Mouse (Mus musculus) heart, embryonic 15.5 days (tissue): Measurements from ENCODE around the gene Phf21a. TPM values are rescaled to one million over a fixed set of nuclear protein-coding genes. Genes with fewer than 3 reads are reported as not detected.

ENCODE experiments used
- ATAC-seq: fragments of 200-750 bp; cut with Nextera tagmentation; replicated peaks from 2 replicates; pipeline ENCODE4 v1.8.0; 2017; ENCODE audit warnings: low read depth, moderate TSS enrichment; ENCODE audit not compliant: insufficient number of reproducible peaks, insufficient read depth, low FRiP score
- H3K27ac ChIP-seq: fragments of 300-500 bp; sonication (generic); 2 replicates; pipeline ENCODE4 v1.5.1; 2015; ENCODE audit warnings: mild to moderate bottlenecking, inconsistent platforms
- H3K27me3 ChIP-seq: fragments of 300-500 bp; sonication (generic); 2 replicates; pipeline ENCODE4 v1.6.1; 2015; ENCODE audit warnings: inconsistent platforms
- H3K36me3 ChIP-seq: fragments of 300-500 bp; sonication (generic); 2 replicates; pipeline ENCODE4 v1.6.1; 2015; ENCODE audit warnings: mild to moderate bottlenecking, inconsistent platforms
- H3K4me1 ChIP-seq: fragments of 300-500 bp; sonication (generic); replicated peaks from 2 replicates; pipeline ENCODE4 v1.6.1; 2015; ENCODE audit warnings: inconsistent platforms
- H3K4me2 ChIP-seq: fragments of 300-500 bp; sonication (generic); 2 replicates; pipeline ENCODE4 v1.6.1; 2015; ENCODE audit warnings: inconsistent platforms, mild to moderate bottlenecking, moderate library complexity
- H3K4me3 ChIP-seq: fragments of 300-500 bp; sonication (generic); 2 replicates; pipeline ENCODE4 v1.5.1; 2015; ENCODE audit warnings: mild to moderate bottlenecking, inconsistent platforms
- H3K9ac ChIP-seq: fragments of 300-500 bp; sonication (generic); 2 replicates; pipeline ENCODE4 v1.6.1; 2015; ENCODE audit warnings: mild to moderate bottlenecking, inconsistent platforms
- H3K9me3 ChIP-seq: fragments of 300-500 bp; sonication (generic); replicated peaks from 2 replicates; pipeline ENCODE4 v1.6.1; 2016; ENCODE audit warnings: inconsistent platforms
- WGBS: fragments of 180-500 bp; shearing (Covaris S2); methylation state at CpG from one replicate; pipeline ENCODE4 v1.1.7; 2015; ENCODE audit warnings: mixed read lengths; 5-methylcytosine and 5-hydroxymethylcytosine counted together
- polyA plus RNA-seq: library from polyadenylated mRNA; unstranded; fragments of >200 nt; fragmentation: Nextera tagmentation; extraction: Ambion mirVana; gene quantifications from 2 replicates; pipeline ENCODE4 v1.2.1, GENCODE M21; 2015

The Phf21a gene
- polyA plus RNA-seq = 15.0 and 21.6 TPM in 2 replicates

DNA sequence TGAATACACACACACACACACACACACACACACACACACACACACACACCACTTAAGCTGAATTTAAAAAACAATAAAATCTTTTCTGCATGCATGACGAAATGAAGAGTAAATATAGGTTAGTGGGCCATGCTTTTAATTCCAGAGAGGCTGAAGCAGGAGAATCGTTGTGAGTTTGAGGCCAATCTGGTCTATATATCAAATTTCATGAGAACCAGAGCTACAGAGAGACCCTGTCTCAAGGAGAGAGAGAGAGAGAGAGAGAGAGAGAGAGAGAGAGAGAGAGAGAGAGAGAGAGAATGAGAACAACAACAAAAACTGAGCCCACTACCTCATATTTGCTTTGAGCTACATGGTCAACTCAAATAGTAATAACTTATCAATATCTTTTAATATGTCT lies at the start of gene Phf21a:
Gene Phf21a, plus strand, starts transcription at position 301 of the 400 bp plus-strand sequence.
- ATAC-seq = no peak
- WGBS = 68% methylated on average over 2 of the region's 2 CpGs
- Histone ChIP-seq H3K4me3 (no peak within 1 kb of the TSS), H3K9ac (no peak within 1 kb of the TSS), H3K4me1 (no peaks in the 10 kb centered on the region), H3K36me3 (no peaks in the 10 kb centered on the region), H3K27ac (no peak within 1 kb of the TSS), H3K9me3 (no peaks in the 10 kb centered on the region), H3K27me3 (no peaks in the 10 kb centered on the region), H3K4me2 (no peak within 1 kb of the TSS)

DNA sequence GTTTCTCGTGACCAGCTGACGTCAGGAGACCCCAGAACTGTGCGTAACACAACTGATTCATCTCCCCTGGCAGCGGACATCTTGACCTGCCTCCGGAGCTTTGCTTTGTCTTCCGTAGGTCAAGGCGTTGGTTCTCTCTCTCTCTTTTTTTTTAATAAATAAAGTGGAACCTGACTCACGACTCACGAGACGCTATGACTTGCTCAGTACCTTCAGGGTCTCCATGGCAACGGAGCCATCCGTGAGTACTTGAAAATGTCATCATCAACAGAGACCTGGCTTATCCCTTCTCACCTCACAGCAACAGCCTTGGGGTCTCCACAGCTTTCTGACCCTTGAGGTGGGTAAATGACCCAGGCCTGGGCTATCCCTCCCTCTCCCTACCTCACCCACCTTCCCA lies 49.6 kb upstream of the Phf21a start:
- peaks cover 7% of the 10 kb centered on the region for H3K4me1 ChIP-seq
- no peak overlapping the region for H3K27ac ChIP-seq
- 87% methylated on average over 12 of the region's 12 CpGs for WGBS
- H3K36me3 ChIP-seq = no peaks in the 10 kb centered on the region
- H3K4me2 ChIP-seq = no peak overlapping the region
- ATAC-seq = no peak
- no peak overlapping the region for H3K4me3 ChIP-seq
- no peak overlapping the region for H3K9ac ChIP-seq
- no peaks in the 10 kb centered on the region for H3K9me3 ChIP-seq
- H3K27me3 ChIP-seq = peaks cover 4% of the 10 kb centered on the region

DNA sequence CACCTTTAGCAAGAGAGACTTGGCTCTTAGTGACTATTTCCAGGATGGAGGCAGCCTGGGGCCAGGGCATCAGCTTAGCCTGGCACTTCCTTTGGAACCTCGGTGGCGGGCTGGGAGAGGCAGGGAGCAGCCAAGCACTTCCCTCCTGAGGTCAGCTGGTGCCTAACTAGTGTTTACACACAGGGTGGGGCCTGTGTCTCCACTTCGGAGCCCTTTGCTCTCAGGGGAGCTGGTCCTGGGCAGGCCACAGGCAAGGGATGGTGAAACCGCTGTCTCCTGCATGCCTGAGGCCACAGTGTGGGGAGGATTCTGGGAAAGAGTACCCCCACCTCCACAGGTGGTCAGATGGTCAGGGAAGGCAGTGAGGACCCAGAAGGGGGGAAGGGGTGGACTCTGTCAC lies 45.3 kb upstream of the Phf21a start:
- ATAC-seq = no peak
- WGBS = 27% methylated on average over 4 of the region's 4 CpGs
- H3K9me3 ChIP-seq = no peaks in the 10 kb centered on the region
- no peaks in the 10 kb centered on the region for H3K36me3 ChIP-seq
- peaks cover 10% of the 10 kb centered on the region for H3K27me3 ChIP-seq
- no peak overlapping the region for H3K9ac ChIP-seq
- H3K27ac ChIP-seq = no peak overlapping the region
- no peak overlapping the region for H3K4me2 ChIP-seq
- no peak overlapping the region for H3K4me3 ChIP-seq
- peaks cover 2% of the 10 kb centered on the region for H3K4me1 ChIP-seq

DNA sequence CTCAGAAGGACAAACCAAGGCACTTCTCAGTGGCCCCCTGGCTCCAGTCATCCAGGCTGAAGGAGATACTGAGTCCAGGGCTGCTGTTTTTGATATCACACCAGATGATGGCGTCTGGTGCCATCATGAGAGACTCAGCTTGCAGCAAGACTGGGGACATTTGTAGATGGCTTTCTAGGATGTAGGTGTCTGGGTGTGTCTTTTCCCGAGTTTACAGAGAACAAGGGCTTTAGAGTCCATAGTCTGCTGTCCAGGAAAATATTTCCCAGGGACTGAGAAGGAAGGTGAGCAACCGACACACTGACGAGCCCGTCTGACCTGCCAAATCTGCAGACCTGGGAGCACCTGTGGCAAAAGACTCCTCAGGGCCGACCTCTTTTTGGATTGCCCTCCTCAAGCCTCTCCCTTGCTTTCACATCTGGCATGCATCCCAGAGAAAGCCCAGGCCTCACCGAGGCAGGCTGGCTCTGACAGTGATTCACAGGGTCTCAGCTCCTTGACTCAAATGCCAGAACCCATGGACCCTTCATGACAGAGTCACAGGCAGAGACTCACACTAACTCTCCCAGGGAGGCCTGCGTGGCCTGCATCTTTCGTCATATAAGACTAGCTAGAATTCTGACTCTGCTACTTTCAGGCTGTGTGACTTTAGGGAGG lies 44.8 kb upstream of the Phf21a start:
- no peak overlapping the region for H3K9ac ChIP-seq
- peaks cover 10% of the 10 kb centered on the region for H3K27me3 ChIP-seq
- no peaks in the 10 kb centered on the region for H3K36me3 ChIP-seq
- WGBS = 59% methylated on average over 9 of the region's 9 CpGs
- H3K4me2 ChIP-seq = no peak overlapping the region
- H3K4me3 ChIP-seq = no peak overlapping the region
- no peaks in the 10 kb centered on the region for H3K4me1 ChIP-seq
- H3K9me3 ChIP-seq = no peaks in the 10 kb centered on the region
- H3K27ac ChIP-seq = no peak overlapping the region
- no peak for ATAC-seq

DNA sequence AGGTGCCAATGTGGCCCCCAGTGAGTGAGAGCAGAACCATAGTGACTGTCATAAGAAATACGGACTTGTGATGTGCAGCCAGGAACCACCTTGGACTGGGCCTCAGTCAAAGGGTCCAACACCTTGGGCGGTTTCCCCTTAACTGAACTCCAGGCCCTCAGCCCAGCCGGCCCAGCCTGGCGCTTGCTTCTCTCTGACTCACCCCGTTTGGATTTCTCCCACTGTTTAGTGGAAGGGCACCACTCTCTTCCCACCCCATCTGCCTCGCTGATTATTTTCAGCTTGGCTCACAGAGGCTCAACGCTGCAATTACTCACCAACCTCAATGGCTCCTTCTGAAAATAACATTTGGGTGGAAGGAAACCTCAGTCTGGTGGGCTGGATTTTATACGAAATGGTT lies 40.7 kb upstream of the Phf21a start:
- ATAC-seq = no peak
- H3K36me3 ChIP-seq = no peaks in the 10 kb centered on the region
- 69% methylated on average over 8 of the region's 8 CpGs for WGBS
- H3K9ac ChIP-seq = no peak overlapping the region
- H3K27ac ChIP-seq = no peak overlapping the region
- H3K9me3 ChIP-seq = no peaks in the 10 kb centered on the region
- H3K27me3 ChIP-seq = peaks cover 22% of the 10 kb centered on the region
- no peak overlapping the region for H3K4me3 ChIP-seq
- H3K4me2 ChIP-seq = no peak overlapping the region
- H3K4me1 ChIP-seq = peaks cover 12% of the 10 kb centered on the region

DNA sequence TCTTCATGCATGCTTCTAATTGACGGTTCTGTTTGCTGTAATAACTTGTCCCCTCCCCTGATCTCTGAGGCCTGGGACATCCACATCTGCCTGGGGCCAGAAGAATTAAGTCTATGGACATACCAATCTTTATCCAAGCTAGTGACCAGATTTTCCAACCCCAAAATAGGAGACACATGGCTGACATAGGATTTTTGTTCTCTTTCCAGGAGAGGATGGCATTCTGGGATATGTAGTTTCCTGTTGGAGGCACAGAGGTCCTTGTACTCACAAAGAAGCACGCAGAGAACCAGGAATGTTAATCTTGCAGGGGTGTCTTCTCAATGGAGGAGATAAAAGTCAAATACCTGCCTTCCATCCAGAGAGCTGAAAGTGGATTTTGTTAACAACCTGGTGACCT lies 40.2 kb upstream of the Phf21a start:
- WGBS = 47% methylated on average over 2 of the region's 2 CpGs
- Histone ChIP-seq H3K36me3 (no peaks in the 10 kb centered on the region), H3K4me3 (no peak overlapping the region), H3K27ac (no peak overlapping the region), H3K9me3 (no peaks in the 10 kb centered on the region), H3K4me1 (peaks cover 12% of the 10 kb centered on the region), H3K27me3 (peaks cover 20% of the 10 kb centered on the region), H3K9ac (no peak overlapping the region), H3K4me2 (no peak overlapping the region)
- ATAC-seq = no peak

DNA sequence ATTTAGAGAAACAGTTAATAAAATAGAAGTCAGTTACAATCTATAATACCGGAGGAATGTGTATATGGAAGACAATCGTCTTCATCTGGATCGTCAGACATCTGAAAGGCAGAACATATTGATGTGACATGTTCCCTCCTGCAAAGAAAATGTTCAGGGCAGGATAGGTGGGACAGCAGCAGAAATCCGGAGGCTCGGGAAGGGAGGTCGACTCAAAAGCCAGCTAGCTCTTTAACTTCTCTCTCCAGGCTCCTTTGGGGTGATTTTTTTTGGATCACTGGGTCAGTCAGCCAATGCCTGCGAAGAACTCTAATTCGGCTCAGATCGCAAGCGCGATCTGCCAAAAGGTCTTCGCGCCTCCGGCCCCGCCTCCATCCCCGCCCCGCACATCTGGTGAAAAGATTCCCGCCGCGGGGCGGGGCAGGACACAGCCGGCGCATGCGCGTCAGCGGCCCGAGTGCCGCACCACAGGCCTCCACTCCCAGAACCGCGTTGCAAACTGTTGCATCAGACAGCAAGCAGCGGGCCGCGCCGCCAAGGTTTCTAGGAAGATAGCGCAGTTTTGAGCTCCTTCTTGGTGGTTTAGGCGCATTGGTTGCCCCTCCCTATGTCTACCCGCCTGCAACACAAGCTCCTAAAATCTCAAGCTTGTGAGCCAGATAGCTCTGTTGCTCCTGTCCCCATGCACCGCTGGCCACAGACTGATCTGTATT lies 37.7 kb upstream of the Phf21a start:
- ATAC-seq = peak; percentile 66; the same call in 1 of the 2 replicates
- Histone ChIP-seq H3K27me3 (peaks cover 28% of the 10 kb centered on the region), H3K4me3 (peak overlapping the region; percentile 44)

DNA sequence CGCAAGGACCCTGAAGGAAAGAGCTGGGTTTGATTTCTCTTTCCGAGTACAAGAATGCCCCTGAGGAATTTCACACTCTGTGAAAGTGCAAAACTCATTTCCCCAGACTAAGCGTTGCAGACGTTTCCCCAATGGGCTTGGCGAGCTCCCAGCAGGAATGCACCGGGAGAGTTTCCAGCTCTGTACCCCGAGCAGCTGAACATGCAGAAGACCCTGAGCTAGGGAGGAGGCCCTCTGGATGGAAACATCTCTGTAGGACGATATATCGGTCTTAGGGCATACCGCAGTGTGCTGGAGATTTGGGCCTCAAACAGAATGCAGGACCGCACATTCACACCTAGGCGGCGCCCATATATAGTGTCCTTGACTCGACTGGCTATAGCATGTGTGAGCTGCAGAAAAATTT lies 37.1 kb upstream of the Phf21a start:
- Histone ChIP-seq H3K27ac (peak overlapping the region; percentile 75), H3K4me1 (peaks cover 32% of the 10 kb centered on the region), H3K4me3 (peak overlapping the region; percentile 44), H3K36me3 (no peaks in the 10 kb centered on the region), H3K27me3 (peaks cover 30% of the 10 kb centered on the region), H3K4me2 (peak overlapping the region; percentile 87), H3K9ac (peak overlapping the region; percentile 39), H3K9me3 (no peaks in the 10 kb centered on the region)
- peak; percentile 44; the same call in 1 of the 2 replicates for ATAC-seq
- WGBS = 2% methylated on average over 14 of the region's 14 CpGs

More for the DNA sequence above, 37.7 kb upstream of the Phf21a start:
- WGBS = 4% methylated on average over 38 of the region's 38 CpGs
- Histone ChIP-seq H3K36me3 (no peaks in the 10 kb centered on the region), H3K9ac (peak overlapping the region; percentile 39), H3K4me1 (peaks cover 31% of the 10 kb centered on the region), H3K4me2 (peak overlapping the region; percentile 87), H3K27ac (peak overlapping the region; percentile 75), H3K9me3 (no peaks in the 10 kb centered on the region)

DNA sequence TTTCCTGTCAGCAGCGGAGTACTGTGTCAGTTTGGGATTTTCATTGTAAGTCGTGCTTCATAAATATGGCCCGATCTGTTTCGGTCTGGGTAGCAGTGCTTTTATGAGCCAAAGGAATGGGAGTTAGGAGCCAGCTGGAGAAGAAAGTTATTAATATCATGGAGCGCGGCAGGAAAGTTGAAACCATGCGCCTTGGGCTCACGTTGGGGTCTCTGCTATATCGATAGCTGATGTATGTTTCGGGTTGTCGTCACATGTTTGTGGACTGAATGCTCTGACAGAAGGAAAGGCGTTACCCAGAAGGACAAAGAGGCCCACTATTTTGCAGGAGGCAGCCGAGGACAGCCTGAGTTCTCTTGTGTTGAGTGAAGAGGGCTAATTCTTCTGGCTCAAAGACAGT lies 36.2 kb upstream of the Phf21a start:
- peaks cover 33% of the 10 kb centered on the region for H3K27me3 ChIP-seq
- no peak overlapping the region for H3K27ac ChIP-seq
- H3K4me2 ChIP-seq = no peak overlapping the region
- no peaks in the 10 kb centered on the region for H3K36me3 ChIP-seq
- no peak overlapping the region for H3K4me3 ChIP-seq
- no peak overlapping the region for H3K9ac ChIP-seq
- 72% methylated on average over 13 of the region's 13 CpGs for WGBS
- H3K4me1 ChIP-seq = peaks cover 32% of the 10 kb centered on the region
- ATAC-seq = no peak
- no peaks in the 10 kb centered on the region for H3K9me3 ChIP-seq

DNA sequence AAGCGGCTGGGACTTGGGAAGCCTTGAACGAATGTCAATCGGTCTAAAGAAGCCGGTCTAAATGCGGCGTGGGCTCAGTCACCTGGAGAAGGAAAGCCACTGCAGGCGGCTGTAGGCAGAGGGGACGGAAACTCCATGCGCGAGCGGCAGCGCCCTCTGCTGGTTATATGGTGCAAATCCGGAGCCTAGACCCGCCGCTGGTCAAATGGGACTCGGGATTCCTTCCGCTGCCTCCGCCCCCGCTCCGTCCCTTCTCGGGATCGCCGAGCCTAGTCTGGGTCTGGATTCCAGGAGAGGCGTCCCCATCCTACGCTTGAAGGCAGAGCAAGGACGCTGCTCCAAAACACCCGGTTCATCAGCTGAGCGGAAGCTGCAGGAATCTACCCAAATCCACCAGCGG lies 34.4 kb upstream of the Phf21a start:
- Histone ChIP-seq H3K36me3 (no peaks in the 10 kb centered on the region), H3K9ac (peak overlapping the region; percentile 54), H3K4me3 (peak overlapping the region; percentile 62), H3K27me3 (peaks cover 26% of the 10 kb centered on the region), H3K4me2 (peak overlapping the region; percentile 98), H3K9me3 (no peaks in the 10 kb centered on the region), H3K27ac (no peak overlapping the region), H3K4me1 (peaks cover 32% of the 10 kb centered on the region)
- WGBS = under 1% methylated on average over 29 of the region's 29 CpGs
- peak; percentile 24 for ATAC-seq

DNA sequence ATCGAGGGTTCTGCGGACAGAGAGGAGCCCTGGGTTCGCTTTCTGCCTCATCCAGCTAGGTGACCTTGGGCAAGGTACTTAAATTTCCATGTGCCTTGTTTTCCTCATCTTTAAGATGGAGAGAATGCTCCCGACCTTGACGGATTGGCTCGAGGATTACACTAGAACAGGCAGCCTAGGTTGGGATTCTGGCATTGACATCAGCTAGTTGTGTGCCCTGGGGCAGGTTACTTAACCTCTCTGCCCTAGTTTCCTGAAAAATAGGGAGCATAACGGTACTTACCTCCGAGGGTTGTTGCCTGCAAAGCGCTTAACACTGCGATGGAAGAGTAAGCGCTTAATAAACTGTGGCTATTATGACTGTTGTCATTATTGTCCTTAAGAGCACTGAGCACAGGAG lies 34.0 kb upstream of the Phf21a start:
- H3K4me1 ChIP-seq = peaks cover 32% of the 10 kb centered on the region
- ATAC-seq = no peak; the same call in 1 of the 2 replicates
- H3K36me3 ChIP-seq = no peaks in the 10 kb centered on the region
- H3K4me2 ChIP-seq = peak overlapping the region; percentile 98
- WGBS = 4% methylated on average over 11 of the region's 11 CpGs
- H3K27ac ChIP-seq = no peak overlapping the region
- no peaks in the 10 kb centered on the region for H3K9me3 ChIP-seq
- peaks cover 23% of the 10 kb centered on the region for H3K27me3 ChIP-seq
- peak overlapping the region; percentile 54 for H3K9ac ChIP-seq
- peak overlapping the region; percentile 62 for H3K4me3 ChIP-seq
